Mouse (Mus musculus) left cerebral cortex, adult 18-20 months (tissue): ENCODE results near the gene Tnfrsf25. TPM values are rescaled to one million over a fixed set of nuclear protein-coding genes. Genes with fewer than 3 reads are reported as not detected.
A peak's percentile ranks its signal among the peaks of the same experiment; 100 is the strongest.

Experiments
- DNase-seq, 2 experiments: peaks; one replicate each; pipeline ENCODE4 v3.0.0; 2021 to 2022; ENCODE audit warnings: low spot score in 2 of 2, mixed read lengths in 1 of 2
- total RNA-seq, 2 experiments: library from RNA; stranded (reverse); gene quantifications; 2 replicates each; pipeline ENCODE4 v1.2.3; 2021

Gene Tnfrsf25
- total RNA-seq, 2 experiments from 2014 or later, result 19.0 to 20.7 TPM

DNA sequence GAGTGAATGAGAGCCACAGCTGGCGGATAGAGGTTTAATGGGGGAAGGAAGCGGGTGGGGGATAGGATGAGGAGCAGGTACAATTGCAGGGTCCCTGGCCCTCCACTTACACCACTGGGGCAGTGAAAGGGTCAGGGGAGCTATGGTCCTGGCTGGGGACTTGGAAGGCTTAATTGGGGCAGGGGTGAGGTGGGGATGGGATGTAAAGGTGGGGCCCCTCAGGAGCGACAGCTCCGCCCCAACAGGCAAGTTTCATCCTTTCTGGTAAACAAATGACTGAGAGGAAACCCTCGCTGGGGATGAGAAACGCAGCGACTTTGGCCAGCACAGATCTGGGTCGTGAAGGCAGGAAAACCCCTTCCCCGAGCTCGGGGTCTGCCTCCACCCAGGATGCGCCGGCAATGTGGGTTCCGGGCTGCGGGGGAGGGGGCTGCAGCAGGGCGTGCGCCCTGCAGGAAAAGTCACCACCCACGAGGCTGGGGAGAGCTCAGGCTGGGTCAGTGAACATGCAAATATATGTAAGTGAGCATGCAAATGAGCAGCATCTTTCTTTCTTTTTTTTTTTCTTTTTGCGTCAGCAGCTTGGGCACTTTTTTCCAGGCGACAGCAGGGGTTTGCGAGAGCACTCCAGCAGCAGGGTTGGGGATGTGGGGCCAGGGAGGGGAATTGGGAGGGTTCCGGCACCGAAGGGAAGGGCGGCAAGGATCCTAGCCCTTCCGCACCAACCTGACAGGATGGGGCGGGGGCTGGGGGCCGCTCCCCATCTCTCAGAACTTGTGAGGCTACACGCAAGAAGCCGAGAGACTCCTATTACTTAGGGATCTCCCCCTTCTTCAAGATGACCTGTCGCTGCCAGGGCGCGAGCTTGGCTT, 4.8 kb downstream of the Tnfrsf25 start:
- peak in 1 of 2 experiments; percentile 44 for DNase-seq

DNA sequence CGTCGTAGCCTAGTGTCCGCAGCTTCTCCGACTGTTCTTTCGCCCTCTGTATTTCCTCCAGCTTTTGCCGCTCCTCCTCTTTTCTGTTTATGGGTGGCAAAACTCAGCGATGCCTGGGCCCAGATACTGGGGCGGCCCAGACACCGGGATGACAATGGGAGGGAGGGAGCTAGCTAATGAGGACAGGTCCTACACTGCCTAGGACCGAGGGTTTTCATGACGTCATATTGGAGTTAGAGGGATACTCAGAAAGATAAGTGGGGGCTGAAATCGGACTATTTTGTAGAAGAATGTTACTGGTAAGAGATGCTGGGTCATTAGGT, 5.4 kb downstream of the Tnfrsf25 start:
- no peak for DNase-seq

DNA sequence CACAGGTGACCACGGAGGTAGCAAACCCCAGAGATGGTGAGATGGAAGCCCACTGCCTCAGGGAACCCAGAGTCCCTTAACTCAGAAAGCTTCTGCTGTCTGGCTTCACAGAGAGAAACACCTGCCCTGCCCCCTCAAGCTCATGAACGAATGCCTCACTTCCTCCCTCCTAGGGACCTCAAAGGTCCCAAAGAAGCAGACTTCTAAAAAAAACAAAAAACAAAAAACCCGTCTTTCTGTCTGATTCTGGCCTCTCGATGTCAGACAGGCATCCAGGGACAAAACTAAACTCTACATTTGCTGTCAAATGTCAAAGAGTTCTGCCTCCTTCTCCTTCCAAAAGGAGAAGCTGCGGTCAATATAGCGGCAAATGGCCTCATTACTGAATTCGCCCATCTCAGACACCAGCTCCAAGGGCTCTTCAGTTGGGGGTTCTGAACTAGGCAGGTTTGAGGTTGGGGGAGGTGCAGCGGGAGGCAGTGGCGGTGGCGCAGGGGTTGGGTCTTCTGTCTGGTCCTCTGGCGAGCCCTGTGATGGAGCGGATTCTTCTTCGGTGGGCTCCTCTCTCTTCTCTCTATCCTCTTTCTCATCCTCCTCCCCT, 8.7 kb downstream of the Tnfrsf25 start:
- DNase-seq, result no peak

DNA sequence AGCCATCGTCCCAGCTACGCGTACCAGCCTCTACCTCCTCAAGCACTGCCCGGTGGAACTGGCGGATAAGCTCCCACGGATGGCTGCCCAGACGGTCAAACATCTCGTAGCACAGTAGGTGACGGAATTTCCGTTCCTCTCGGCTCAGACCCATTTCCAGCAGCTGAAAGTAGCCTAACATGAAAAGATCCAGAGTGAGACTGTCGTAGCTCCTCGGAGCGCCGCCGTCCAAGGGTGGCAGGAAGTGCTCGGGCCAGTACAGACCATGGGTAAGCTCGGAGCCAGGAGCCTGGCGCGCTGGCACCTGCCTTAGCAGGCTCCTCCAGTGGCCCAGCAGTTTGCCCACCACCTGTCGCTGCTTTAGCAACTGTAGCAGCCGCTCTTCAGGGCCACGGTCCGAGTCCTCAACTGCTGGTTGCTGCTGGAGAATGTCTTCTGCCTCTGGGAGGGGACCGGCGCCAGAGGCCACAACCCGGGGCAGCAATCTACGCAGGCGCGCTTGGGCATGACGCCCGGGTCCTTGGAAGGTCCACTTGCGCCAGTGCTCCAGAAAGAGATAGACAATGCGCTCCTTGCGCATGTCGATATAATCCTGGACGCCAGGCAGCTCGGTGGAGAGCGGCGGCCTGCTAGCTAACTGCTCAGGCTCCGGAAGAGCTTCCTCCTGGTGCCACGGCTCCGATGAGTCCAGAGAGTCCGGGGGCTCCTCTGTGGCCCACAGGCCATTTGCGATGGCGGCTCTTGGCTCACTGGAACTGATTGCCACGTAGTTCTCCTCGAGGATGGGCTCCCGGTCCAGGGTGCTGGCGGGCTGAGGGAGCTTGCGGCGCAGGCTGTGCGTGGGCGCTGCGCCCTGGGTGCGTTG, 9.7 kb downstream of the Tnfrsf25 start:
- DNase-seq, result peak in 1 of 2 experiments; percentile 45

DNA sequence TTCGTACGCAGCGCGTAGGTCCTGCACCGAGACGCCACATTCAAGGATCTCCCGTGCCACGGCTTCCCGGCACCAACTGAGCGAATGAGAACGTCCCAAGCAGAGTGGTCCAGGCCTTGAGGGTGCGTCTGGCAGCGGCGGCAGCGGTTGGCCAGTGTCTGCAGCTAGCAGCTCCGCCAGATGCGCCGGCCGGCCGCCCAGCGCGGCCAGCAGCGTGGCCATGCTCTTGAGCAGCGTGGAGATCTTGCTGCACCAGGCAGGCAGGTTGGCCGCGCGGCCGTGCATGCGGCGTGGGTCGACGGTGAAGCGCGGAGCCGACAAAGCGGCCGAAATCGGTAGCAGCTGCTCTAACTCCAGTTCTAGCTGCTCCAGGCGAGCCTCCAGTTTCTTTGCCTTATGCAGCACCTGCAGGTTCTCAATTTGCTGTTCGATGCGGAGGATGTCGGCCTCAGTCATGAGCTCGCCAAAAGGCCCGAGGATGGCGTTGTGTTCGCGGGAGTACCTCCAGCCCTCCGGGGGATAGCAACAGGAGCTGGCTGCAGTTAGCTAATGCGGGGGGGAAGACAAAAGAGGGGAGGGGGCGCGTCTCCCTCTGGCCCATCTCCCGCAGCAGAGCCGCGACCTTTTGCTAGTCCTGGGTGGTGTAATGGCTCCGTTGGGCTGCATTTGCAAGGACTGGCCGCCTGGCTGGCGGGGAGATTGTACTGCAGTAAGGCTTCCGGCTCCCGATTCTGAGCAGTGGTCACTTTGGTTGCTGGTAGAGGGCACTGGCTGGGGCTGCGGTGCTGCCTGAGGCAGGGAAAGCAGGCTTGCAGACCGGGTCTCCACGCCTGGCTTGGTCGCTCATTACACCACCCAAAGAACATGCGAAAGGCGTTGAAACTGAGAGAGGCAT, 10.5 kb downstream of the Tnfrsf25 start:
- peak in 1 of 2 experiments; percentile 57 for DNase-seq

DNA sequence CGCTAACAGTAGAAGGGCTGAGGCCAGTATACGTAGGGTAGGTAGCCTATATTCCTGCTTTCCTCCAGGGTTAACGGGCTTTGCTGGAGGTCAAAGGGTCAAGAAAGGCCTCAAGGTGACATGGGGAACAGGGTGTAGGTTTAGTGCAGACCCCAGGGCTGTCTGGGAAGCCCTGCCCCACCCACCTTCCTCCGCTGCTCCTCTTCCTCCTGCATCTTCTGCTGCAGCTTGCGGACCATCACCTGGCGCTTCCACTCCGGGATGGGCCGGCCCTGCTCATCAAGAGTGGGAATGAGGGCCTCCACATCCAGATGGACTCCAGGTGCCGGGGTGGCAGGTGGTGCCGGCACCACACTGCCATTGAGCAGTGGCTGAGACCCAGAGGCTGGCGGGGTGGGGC, 12.2 kb downstream of the Tnfrsf25 start:
- DNase-seq, result no peak

DNA sequence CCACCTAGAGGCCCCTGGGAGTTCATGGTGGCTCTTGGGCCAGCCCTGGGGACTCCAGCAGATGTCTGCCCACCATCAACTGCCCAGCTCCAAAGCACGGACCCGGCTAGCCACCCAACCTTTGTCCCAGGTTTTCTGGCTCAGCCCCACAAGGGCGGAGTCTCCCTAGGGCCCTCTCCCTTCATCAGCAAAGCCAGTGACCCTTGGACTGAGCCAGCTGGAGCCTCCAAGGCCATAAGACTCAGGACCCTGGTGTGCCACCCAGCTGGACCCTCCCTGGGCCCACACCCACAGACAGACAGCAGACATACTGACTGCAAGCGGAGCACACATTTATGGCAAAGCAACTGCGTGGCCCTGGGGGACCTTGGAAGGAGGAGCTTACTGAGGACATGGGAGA, 13.1 kb downstream of the Tnfrsf25 start:
- DNase-seq, result no peak

DNA sequence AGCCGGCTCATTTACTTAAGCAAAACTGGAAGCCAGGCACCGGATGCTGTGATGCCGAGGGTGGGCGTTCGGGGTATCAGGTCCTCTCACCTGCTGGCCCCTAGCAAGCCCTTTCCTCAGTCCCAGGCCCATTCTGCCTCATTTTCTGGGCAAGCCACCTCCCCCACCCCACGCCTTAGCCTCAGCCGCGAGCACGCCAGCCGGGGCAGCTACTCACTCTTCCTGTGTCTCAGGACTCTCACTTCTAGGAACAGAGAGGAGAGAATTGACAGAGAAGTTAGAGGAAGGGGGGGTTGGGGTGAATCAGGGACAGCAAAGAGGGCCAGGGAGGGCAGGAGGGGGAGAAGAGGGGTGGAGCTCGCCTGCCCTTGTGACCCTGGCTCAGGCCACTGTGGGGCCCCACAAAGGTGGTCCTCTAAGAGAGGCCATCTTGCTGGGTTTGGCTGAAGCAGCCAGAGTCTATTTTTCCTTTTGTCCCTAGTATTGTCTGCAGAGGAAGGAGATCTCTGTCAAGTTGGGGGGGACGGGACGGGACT, 13.7 kb downstream of the Tnfrsf25 start:
- no peak for DNase-seq

DNA sequence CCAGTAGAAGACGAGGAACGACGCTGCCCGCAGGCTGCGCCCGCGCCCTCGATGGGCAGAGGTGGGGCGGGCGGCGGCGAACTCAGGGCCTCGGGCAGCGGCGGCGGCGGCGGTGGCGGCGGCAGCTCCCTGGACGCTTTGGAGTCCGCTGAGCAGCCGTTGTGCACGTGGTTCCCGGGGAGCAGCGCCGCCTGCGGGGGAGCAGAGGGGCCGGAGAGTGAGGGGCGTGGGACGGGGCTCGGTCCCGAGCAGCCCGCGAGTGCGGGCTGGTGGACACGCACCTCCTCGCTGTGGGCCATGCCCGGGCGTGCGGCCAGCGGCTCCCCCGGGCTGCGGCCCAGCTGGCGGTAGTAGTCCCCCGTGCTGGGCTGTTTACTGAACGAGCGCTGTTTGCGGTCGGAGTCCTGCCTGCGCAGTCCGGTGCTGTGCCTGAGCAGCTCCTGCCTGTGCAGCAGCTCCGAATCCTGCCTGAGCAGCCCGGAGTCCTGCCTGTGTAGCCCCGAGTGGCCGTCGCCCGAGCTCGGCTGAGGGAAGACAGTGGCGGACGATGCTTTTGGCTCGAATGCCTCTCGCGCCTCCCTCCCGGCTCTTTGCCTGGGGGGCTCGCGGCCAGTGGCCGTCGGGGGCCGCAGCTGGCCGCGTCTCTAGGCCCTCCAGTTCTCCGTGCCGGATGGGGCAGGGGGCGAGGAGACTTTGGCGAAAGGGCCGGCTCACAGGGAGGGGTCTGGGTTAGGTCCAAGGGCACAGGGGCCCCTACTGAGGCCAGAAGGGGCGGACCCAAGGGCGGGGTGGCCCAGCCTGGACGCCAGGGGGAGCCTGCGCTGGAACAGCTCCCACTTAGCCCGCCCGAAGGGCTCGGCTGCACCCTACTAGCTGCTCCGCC, 15.3 kb downstream of the Tnfrsf25 start:
- peak in 1 of 2 experiments; percentile 30 for DNase-seq

DNA sequence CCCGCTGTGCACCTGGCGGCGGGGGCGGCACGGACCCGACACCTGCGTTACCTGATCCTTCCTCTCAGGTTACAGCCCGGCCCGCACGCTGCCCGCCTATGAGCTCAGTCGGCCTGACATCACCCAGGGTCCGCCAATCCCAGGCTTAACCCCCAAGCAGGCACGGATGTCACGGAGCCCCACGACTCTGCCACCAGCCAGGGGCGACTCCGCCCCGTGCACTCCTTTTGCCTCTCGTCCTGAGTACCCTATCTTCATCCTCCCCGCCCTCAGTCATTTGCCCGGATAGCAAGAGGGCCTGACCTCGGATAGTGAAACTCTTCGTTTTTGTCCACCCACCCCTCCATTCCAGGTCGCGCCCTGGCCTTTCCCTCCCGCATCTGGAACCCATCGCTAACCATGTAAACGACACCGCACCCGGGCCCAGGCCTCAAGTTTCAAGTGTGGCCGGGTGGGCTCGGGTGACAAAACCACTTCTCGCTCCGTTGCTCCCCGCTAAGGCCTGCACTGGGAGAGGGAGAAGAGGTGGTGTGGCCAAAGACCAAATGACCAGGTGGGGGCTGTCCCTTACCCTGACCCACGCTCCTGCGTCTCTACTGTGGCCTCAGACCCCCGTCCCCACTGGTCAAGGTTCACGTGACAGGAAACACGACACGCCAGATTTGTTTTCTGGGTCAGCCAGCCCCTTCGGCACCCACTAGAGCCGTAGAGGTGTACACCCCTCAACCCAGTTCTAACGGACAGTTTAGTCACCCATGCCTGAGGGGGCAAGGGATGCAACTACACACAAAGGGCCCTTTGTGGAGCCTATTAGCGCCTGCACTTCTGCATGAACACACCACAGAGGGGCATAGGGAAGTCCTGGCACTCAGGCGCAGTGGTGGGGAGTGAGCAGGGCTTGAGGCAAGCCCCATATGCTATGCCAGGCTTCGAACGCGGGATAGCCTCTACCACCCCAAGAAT, 16.4 kb downstream of the Tnfrsf25 start:
- no peak for DNase-seq

DNA sequence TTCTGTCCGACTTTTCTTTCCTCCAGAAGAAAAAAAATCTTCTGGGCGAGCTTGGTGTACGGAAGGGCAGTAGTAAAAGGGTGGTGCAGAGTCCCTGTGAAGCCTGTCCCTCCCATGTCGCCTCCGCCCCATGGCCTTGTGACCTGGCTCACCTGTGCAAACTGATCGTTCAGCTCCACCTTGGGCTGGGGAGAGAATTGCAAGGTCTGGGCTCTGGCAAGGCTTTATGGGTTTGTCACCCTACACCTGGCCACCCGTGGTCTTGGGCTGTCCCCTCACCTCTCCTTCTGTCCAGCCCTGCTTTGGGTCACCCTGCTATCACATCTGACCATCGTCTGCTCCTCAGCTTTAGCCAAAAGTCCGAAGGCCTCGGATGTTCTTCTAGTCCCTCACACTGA, 17.0 kb downstream of the Tnfrsf25 start:
- DNase-seq, result no peak

DNA sequence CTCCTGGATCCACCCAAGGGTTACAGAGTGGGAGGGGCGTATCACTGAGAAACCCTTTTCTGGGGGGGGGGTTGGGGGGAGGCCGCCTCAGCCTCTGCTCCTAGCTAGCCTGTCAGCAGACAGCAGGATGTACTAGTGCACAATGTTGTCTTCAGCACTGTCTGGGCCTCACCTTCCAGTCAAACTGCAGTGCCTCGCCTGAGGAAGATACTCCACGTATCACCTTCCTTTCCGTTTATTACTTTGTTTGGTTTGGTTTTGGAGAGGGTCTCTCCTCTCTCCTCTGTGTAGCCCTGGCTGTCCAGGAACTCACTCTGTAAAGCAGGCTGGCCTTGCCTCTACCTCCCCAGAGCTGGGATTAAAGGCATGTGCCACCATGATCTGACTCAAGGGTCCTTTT, 17.5 kb downstream of the Tnfrsf25 start:
- DNase-seq, result no peak

DNA sequence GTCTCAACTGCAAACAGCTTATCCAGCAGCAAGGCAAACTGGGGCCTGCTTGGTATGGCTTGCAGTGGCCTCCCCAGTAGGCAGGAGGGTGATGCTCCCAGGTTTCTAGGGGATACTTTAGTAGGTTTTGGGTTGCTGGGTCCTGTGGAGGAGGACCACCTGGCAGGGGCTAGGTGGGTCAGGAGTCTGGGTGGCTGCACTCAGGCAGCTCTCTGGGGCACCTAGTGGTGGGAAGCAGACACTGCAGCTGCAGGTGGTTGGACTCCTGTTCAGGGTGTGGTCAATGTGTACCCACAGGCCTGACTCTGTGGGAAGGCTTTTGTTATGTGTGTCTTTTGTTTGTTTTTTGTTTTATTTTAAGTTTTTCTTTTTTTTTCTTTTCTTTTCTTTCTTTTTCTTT, 18.8 kb downstream of the Tnfrsf25 start:
- DNase-seq, result peak in 1 of 2 experiments; percentile 48

DNA sequence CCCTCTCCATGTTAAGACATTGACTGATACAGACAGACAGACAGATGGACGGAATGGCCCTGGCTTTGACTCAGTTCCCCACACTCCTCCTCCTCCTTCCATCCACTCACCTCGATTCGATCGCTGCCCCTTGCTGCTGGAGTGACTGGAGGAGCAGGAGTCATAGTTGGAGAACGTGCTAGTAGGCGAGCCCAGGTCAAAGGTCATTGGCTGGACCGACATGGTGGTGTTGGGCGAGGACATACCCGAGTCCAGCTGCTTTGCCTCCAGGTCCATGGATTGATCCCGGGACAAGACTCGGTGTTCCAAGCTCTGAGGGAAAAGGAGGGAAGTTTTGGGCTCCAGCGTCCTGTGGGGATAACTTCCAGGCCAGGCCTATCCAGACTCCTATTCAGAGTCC, 19.6 kb downstream of the Tnfrsf25 start:
- no peak for DNase-seq

DNA sequence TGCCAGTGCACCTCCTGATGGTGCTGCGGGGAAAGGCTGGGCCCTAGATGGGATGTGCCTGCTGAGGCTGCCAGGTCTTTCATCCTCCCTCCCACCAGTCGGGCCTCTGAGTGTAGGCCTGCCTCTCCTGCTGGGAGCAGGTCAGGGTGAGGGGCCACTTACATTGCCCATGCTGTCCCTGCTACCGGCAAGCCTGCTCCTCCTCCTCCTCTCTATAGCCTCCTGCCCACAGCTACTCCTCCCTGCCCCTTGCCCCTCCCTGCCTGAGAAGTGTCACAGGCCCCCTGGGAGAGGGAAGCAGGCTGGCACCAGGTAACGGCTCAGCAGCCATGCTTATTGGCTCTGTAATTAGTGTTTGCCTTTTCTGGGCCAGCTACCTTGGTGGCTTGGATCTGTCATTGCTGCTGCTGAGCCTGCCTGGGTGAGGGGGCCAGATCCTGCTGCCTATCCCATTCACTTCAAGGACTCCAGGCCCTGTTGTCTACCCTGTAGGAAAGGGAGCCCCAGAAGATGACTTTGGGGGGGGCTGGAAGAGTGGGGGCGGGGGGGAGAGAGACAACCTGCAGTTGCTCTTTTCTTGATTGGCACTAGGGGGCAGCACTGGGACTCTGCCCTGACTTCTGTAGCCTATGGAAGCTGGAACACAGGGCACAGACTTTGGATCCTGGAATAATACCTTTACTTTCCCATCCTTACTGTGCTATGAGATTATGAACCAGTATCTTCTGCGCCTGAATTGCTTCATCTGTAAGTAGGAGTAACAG, 20.6 kb downstream of the Tnfrsf25 start:
- DNase-seq, result no peak

DNA sequence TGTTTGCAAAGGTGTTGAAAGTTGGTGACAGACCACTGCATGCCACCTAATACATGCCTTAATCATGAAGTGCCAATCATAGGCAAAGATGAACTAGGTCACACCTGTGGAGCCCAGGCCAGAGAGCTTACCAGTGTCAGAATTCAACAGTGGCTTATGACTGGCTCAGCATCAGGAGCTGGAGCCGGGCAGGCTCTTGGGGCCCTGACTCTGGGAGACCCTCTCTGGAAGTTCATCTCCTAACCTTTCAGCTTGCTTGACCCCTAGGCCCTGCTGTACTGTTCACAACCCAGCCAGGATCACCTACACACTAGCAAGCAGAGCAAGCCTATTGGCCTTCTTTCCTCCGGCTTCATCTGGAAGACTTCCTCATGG, 21.1 kb downstream of the Tnfrsf25 start:
- DNase-seq, result no peak

DNA sequence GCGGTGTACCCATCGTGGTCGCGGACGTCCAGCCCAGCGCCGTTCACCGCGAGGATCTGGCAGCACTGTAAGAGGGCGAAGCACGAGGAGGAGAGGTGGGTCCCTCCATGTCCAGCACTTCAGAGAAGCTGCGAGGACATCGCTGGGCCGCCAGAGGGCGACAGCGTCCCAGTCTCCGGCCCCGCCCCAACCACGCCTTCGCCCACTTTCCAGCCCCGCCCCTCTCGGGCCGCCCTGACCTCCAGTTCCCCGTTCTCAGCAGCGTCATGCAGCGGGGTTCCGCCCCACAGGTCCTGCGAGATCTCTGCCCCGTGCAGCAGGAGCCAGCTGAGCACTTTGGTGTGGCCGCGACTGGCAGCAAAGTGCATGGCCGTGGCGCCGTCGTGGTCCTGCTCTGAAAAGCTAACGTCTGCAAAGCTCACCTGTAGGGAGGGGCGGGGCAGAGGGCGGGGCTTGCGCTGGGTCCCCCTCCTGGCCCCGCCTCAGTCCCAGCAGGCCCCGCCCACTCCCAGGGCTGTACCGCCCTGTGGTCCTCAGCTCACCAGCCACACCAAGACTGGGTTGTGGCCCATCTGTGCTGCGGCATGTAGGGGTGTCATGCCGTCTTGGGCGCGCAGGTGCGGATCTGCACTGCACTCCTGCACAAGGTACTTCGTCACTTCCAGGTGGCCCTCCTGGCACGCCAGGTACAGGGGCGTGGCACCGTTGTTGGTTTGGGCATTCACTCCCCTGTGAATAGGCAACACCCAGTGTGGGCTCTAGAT, 22.9 kb downstream of the Tnfrsf25 start:
- peak; percentile 75 to 80 for DNase-seq
